Mouse (Mus musculus): ENCODE results near the gene Klhl40. TPM values are rescaled to one million over a fixed set of nuclear protein-coding genes. Genes with fewer than 3 reads are reported as not detected.
A peak's percentile ranks its signal among the peaks of the same experiment; 100 is the strongest.

The Klhl40 gene
- polyA plus RNA-seq, 1 experiment from 2014 or later, result 0.14 TPM

DNA sequence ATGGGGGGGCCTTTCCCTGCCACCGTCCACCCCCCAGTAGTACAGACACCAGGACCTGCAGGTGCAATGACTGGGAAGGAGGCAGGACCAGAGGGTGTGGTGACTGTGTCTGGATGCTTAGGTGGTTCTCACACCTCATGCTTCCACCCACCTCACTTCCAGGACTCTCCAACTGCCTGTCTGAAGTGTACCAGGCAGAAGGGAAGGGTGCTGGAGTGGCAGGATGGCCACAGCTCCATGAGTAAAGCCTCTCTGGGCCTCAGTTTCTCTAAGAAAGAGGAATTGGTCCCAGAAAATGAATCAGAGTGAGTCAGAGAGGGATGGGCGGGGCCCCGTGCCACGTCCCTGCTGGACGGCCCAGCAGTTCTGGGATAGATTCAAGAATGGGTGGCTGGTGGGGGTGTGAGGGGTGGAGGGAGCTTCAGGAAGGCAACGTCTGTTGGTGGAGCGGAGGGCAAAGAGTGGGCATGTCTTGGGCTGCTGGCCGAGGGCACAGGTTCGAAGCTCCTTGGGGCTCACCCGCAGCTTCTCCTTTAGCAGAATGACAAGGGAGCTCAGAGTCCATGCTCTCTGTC lies 16.2 kb upstream of the Klhl40 start:
- H3K9ac ChIP-seq (replicated peaks), result peak overlapping the region; percentile 84
- H3K27ac ChIP-seq (replicated peaks), result peak overlapping the region; percentile 90
- H3K27me3 ChIP-seq, result no peaks in the 10 kb centered on the region
- H3K4me3 ChIP-seq, result peak overlapping the region; percentile 85
- H3K9me3 ChIP-seq, result no peaks in the 10 kb centered on the region
- ATAC-seq (ENCODE audit: low FRiP score, low read depth), result no peak
- peaks cover 45% of the 10 kb centered on the region for H3K36me3 ChIP-seq
- H3K4me2 ChIP-seq (replicated peaks), result peak overlapping the region; percentile 90
- peaks cover 32% of the 10 kb centered on the region for H3K4me1 ChIP-seq
- 62% methylated on average over 10 of the region's 10 CpGs for WGBS

DNA sequence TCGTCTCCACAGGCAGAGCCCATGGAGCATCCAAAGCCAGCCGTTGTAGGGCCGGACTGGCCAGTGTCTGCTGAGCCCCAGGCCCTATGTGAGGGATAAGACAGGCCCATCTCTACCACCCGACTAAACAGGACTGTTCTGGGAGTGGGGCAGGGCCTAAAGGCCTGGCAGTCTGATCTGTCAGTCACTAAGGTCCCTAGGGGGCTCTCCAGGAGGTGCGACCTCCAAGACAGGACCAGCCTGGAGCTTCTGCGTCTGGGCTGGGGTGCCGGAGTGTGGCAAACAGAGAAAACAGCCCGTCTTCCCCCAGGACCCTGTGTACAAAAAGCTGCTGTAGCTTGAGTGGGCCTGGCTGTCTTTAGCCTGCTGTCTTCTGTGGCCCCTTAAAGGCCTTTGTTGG lies 15.6 kb upstream of the Klhl40 start:
- H3K9me3 ChIP-seq, result no peaks in the 10 kb centered on the region
- no peaks in the 10 kb centered on the region for H3K27me3 ChIP-seq
- WGBS, result 71% methylated on average over 8 of the region's 8 CpGs
- H3K36me3 ChIP-seq, result peaks cover 40% of the 10 kb centered on the region
- peak overlapping the region; percentile 15; the same call in 1 of the 2 replicates for H3K27ac ChIP-seq (replicated peaks)
- no peak overlapping the region for H3K4me2 ChIP-seq (replicated peaks)
- H3K4me1 ChIP-seq, result peaks cover 32% of the 10 kb centered on the region
- no peak overlapping the region for H3K4me3 ChIP-seq
- H3K9ac ChIP-seq (replicated peaks), result peak overlapping the region; percentile 31; the same call in 1 of the 2 replicates
- no peak for ATAC-seq (ENCODE audit: low FRiP score, low read depth)

DNA sequence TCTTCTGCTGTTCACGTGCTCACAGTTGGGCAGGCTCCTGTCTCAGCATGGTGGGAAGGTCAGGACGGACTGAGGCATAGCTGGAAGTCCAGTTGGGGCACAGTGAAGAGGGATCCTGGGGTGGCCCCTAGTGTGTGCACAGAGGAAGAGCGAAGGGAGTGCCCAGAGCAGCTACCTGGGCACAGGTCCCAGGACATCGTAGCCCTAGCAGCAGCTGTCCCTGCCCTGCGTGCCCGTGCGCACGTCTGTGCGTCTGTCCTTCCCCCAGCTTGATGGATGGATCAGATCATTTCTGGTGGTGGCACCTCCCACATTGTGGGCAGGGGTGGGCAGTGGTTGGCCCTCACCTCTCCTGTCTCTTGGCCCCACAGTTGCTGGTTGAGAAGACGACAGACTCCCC lies 15.2 kb upstream of the Klhl40 start:
- Histone ChIP-seq H3K4me3 (no peak overlapping the region), H3K27ac (replicated peaks) (no peak overlapping the region; the same call in 1 of the 2 replicates), H3K9me3 (no peaks in the 10 kb centered on the region), H3K4me2 (replicated peaks) (no peak overlapping the region), H3K4me1 (peaks cover 32% of the 10 kb centered on the region), H3K36me3 (peaks cover 43% of the 10 kb centered on the region), H3K9ac (replicated peaks) (no peak overlapping the region), H3K27me3 (no peaks in the 10 kb centered on the region)
- 88% methylated on average over 10 of the region's 10 CpGs for WGBS
- no peak for ATAC-seq (ENCODE audit: low FRiP score, low read depth)

DNA sequence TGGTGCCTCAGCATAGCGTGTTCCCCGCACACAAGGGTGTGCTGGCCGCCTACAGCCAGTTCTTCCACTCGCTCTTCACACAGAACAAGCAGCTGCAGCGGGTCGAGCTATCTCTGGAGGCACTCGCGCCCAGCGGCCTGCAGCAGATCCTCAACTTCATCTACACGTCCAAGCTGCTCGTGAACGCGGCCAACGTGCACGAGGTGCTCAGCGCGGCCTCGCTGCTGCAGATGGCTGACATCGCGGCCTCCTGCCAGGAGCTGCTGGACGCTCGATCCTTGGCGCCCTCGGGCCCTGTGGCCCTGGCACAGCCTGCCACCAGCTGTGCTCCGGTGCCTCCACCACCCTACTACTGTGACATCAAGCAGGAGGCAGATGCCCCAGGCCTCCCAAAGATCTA lies 14.6 kb upstream of the Klhl40 start:
- no peak overlapping the region for H3K4me2 ChIP-seq (replicated peaks)
- peaks cover 48% of the 10 kb centered on the region for H3K36me3 ChIP-seq
- H3K4me3 ChIP-seq, result no peak overlapping the region
- no peak for ATAC-seq (ENCODE audit: low FRiP score, low read depth)
- no peaks in the 10 kb centered on the region for H3K9me3 ChIP-seq
- peaks cover 32% of the 10 kb centered on the region for H3K4me1 ChIP-seq
- no peak overlapping the region for H3K27ac ChIP-seq (replicated peaks)
- no peaks in the 10 kb centered on the region for H3K27me3 ChIP-seq
- WGBS, result 92% methylated on average over 25 of the region's 25 CpGs
- no peak overlapping the region for H3K9ac ChIP-seq (replicated peaks)

DNA sequence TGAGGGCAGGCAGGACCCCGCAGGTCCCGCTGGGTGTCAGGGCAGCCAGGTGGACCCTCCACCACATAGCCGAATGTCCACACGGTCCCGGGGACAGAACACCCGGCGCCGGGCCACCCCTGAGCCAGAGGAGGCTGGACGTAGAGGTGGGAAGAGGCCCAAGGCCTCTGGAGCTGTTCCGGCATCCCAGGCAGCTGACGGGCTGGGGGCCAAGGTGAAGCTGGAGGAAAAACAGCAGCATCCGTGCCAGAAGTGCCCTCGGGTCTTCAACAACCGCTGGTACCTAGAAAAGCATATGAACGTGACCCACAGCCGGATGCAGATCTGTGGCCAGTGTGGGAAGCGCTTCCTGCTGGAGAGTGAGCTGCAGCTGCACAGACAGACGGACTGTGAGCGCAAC lies 13.7 kb upstream of the Klhl40 start:
- Histone ChIP-seq H3K27ac (replicated peaks) (no peak overlapping the region), H3K27me3 (no peaks in the 10 kb centered on the region), H3K4me2 (replicated peaks) (no peak overlapping the region), H3K4me1 (peaks cover 23% of the 10 kb centered on the region), H3K9ac (replicated peaks) (no peak overlapping the region; the same call in 1 of the 2 replicates), H3K36me3 (peaks cover 57% of the 10 kb centered on the region), H3K4me3 (no peak overlapping the region), H3K9me3 (no peaks in the 10 kb centered on the region)
- 94% methylated on average over 19 of the region's 19 CpGs for WGBS
- no peak for ATAC-seq (ENCODE audit: low FRiP score, low read depth)

DNA sequence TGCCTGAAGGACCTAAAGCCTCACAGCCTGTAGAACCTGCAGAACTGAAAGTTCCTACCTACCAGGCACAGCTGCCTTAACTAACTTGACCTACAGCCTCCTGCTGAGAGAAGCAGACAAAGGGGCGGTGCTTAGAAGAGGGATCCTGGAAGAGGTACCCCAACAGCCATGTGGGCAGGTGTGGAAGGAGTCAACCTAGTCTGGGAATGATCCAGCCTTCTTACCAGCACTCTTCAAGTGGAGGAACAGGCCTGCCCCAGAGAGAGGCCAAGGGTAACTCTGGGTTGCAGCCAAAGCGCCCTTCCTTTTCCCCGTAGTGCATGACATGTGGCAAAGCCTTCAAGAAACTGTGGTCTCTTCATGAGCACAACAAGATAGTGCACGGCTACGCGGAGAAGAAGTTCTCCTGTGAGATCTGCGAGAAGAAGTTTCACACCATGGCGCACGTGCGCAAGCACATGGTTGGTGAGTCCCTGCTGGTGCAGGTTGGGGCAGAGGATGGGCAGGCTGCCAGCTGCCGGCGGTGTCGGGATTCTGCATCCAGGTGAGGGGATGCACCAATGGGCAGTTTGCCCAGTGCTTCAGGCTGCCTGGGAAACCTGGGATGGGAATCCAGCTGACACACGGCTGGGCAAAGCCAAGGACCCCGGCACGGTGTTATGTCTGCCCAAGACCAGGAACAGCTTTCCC lies 12.1 kb upstream of the Klhl40 start:
- WGBS, result 94% methylated on average over 16 of the region's 16 CpGs
- no peak overlapping the region for H3K27ac ChIP-seq (replicated peaks)
- H3K36me3 ChIP-seq, result peaks cover 57% of the 10 kb centered on the region
- H3K9me3 ChIP-seq, result no peaks in the 10 kb centered on the region
- peaks cover 19% of the 10 kb centered on the region for H3K4me1 ChIP-seq
- ATAC-seq (ENCODE audit: low FRiP score, low read depth), result no peak
- H3K4me2 ChIP-seq (replicated peaks), result no peak overlapping the region
- H3K27me3 ChIP-seq, result no peaks in the 10 kb centered on the region
- no peak overlapping the region for H3K4me3 ChIP-seq
- H3K9ac ChIP-seq (replicated peaks), result no peak overlapping the region

DNA sequence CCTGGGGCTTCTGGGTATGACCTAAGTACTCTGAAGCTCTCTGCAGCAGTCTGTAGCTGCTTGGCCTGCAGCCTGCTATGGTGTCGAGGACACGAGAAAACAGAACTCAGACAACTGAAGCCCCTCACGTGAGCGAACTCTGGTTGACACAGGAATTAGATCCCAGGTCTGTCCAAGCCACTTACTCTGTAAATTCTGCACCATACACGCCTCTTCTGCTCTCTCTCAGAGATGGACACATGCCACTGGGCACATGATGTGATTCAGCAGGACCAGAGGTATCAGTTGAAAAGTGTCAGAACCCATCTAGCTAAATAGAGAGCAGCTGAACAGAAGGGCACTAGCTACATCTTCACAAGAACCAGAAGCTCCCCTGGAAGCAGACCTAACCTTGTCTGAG lies 5.0 kb upstream of the Klhl40 start:
- H3K9ac ChIP-seq (replicated peaks), result no peak overlapping the region
- peaks cover 20% of the 10 kb centered on the region for H3K27me3 ChIP-seq
- 75% methylated on average over 5 of the region's 5 CpGs for WGBS
- no peak overlapping the region for H3K27ac ChIP-seq (replicated peaks)
- no peaks in the 10 kb centered on the region for H3K4me1 ChIP-seq
- H3K4me2 ChIP-seq (replicated peaks), result no peak overlapping the region
- no peak for ATAC-seq (ENCODE audit: low FRiP score, low read depth)
- H3K9me3 ChIP-seq, result no peaks in the 10 kb centered on the region
- no peak overlapping the region for H3K4me3 ChIP-seq
- peaks cover 12% of the 10 kb centered on the region for H3K36me3 ChIP-seq

DNA sequence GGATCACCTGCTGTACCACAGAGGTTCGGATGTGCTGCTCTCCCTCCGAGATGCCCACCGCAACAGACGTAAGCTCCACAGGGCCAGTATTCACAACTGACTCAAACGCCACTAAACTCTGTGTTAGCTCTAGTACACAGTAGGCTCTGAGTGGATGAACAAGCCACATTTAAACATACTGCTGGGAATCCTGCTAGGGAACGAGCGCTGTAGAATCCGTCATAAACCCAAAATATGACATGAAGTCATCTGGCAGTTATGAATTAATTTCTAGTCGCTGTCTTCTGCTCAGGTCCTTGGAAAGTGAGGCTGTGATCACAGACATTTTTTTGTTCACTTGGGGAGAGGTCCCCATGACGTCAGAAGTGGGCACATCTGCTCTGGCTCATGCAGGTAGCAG lies 1.5 kb upstream of the Klhl40 start:
- H3K9me3 ChIP-seq, result no peaks in the 10 kb centered on the region
- peaks cover 49% of the 10 kb centered on the region for H3K27me3 ChIP-seq
- WGBS, result 84% methylated on average over 10 of the region's 10 CpGs

DNA sequence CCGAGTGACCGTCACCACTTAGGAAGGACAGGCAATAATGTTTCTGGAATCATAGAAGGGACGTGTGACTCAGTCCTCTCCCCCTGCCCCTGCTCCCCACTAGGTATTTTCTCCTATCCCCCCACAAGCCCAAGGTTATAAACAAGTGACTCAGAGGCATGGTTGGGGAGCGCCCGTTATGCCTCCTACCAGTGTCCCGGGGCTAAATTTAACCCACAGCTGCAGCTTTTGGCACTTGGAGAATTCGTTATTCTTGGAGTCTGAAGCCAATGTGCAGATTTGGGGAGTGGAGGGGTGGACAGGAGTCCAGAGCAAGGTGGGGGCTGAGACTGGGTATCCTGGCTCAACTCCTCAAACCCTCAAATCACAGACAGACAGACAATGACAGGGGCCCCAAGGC lies 896 bp upstream of the Klhl40 start:
- H3K27ac ChIP-seq (replicated peaks), result no peak overlapping the region
- H3K9me3 ChIP-seq, result no peaks in the 10 kb centered on the region
- 86% methylated on average over 7 of the region's 7 CpGs for WGBS
- H3K9ac ChIP-seq (replicated peaks), result no peak overlapping the region
- H3K27me3 ChIP-seq, result peaks cover 49% of the 10 kb centered on the region
- peaks cover 8% of the 10 kb centered on the region; the same call in 1 of the 2 replicates for H3K4me1 ChIP-seq
- H3K36me3 ChIP-seq, result no peaks in the 10 kb centered on the region
- no peak overlapping the region for H3K4me2 ChIP-seq (replicated peaks)
- no peak overlapping the region for H3K4me3 ChIP-seq
- no peak for ATAC-seq (ENCODE audit: low FRiP score, low read depth)

More for the DNA sequence above, 1.5 kb upstream of the Klhl40 start:
- ATAC-seq (ENCODE audit: low FRiP score, low read depth), result no peak
- Histone ChIP-seq H3K9ac (replicated peaks) (no peak overlapping the region), H3K4me3 (no peak overlapping the region), H3K36me3 (no peaks in the 10 kb centered on the region), H3K4me2 (replicated peaks) (no peak overlapping the region), H3K4me1 (peaks cover 8% of the 10 kb centered on the region; the same call in 1 of the 2 replicates), H3K27ac (replicated peaks) (no peak overlapping the region)

DNA sequence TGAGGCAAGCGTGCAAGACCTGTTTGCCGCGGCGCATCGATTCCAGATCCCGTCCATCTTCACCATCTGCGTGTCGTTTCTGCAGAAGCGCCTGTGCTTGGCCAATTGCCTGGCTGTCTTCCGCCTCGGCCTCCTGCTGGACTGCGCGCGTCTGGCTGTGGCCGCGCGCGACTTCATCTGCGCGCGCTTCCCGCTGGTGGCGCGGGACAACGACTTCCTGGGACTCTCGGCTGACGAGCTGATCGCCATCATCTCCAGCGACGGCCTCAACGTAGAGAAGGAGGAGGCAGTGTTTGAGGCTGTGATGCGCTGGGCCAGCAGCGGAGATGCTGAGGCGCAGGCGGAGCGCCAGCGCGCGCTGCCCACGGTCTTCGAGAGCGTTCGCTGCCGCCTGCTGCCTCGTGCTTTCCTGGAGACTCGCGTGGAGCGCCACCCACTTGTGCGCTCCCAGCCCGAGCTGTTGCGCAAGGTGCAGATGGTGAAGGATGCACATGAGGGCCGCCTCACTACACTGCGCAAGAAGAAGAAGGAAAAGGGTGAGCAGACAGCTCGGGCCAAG lies 738 bp downstream of the Klhl40 start:
- Histone ChIP-seq H3K4me1 (peaks cover 8% of the 10 kb centered on the region; the same call in 1 of the 2 replicates), H3K36me3 (no peaks in the 10 kb centered on the region), H3K9me3 (no peaks in the 10 kb centered on the region), H3K4me3 (peak overlapping the region; percentile 34), H3K27ac (replicated peaks) (no peak overlapping the region), H3K4me2 (replicated peaks) (peak overlapping the region; percentile 50), H3K27me3 (peaks cover 49% of the 10 kb centered on the region), H3K9ac (replicated peaks) (no peak overlapping the region)
- WGBS, result 15% methylated on average over 54 of the region's 54 CpGs
- ATAC-seq (ENCODE audit: low FRiP score, low read depth), result no peak

DNA sequence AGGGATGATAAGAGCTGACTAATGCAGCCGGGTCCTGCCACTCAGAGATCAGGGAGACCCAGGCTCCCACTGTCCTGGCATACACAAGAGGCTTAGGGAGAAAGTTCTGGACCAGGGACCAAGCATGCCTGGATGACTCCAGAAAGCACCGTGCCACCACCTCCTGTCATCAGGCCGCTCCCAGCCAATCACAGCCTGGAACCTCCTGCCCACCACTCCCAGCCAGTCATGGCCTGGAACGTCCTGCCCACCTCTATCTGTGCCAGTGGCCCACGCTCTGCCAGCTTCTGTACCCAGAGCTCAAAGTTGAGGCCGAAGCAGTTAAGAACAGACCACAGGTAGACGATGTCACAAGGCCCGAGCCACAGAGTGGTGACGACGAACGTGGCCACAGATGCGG lies 7.4 kb downstream of the Klhl40 start:
- Histone ChIP-seq H3K4me2 (replicated peaks) (no peak overlapping the region), H3K27me3 (peaks cover 5% of the 10 kb centered on the region), H3K9me3 (no peaks in the 10 kb centered on the region), H3K27ac (replicated peaks) (no peak overlapping the region), H3K4me1 (no peaks in the 10 kb centered on the region), H3K4me3 (no peak overlapping the region), H3K36me3 (no peaks in the 10 kb centered on the region), H3K9ac (replicated peaks) (no peak overlapping the region)
- no peak for ATAC-seq (ENCODE audit: low FRiP score, low read depth)
- WGBS, result 88% methylated on average over 12 of the region's 12 CpGs

DNA sequence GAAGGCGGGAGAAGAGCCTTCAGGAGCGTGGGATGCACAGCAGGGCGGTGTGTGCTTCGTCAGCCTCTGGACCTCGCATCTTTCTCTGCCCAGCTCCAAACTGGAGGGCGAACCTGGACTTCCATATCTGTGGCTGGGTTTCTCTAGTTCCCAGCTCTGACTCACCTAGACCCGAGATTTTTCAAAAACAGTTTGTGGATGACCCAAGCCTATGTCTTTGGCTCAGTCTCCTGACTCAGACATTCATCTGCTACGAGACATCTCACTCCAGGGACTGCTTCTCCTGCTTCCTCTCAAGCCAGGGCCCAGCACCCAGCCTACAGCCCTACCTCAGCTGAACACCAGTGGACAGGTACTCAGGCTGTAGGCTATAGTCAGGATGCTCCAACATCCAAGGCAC lies 7.9 kb downstream of the Klhl40 start:
- H3K4me1 ChIP-seq, result no peaks in the 10 kb centered on the region
- H3K9ac ChIP-seq (replicated peaks), result no peak overlapping the region
- peaks cover 4% of the 10 kb centered on the region for H3K27me3 ChIP-seq
- no peak overlapping the region for H3K4me2 ChIP-seq (replicated peaks)
- no peaks in the 10 kb centered on the region for H3K9me3 ChIP-seq
- 81% methylated on average over 8 of the region's 8 CpGs for WGBS
- H3K36me3 ChIP-seq, result no peaks in the 10 kb centered on the region
- ATAC-seq (ENCODE audit: low FRiP score, low read depth), result no peak
- no peak overlapping the region for H3K27ac ChIP-seq (replicated peaks)
- no peak overlapping the region for H3K4me3 ChIP-seq
